31 mouse cellular contexts compared by ENCODE assay signal in the genomic region with DNA sequence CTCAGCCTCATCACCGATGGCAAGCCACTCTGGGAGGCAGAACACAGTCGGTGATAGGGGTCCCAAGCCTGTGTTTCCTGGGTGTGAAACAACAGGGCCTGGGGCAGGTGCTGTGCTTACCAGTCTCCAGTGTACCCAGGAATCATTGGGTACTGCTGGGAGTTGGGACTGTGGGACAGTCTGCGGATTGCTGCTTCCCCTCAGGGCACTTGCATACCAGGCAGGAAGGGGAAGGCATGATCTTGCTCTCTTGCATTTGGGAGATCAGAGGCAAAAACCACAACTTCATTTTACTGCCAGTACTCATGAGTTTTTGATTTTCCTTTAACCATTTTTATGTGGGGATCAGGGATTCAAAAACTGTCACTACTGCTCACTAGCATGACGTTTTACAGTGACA. TPM values are rescaled to one million over a fixed set of nuclear protein-coding genes. Genes with fewer than 3 reads are reported as not detected.
DNase-seq lines count a peak whose midpoint lies in the region; ATAC-seq and TF ChIP-seq lines count a peak whose summit lies in the region.
"Had no signal": no experiment of that assay in that cellular context is flagged by ENCODE, and none has a peak within 500 bp of the region (broad histone marks: within the 10 kb centered on the region; RNA-seq: fewer than 3 reads in every experiment).

No protein-coding gene starts in this region.

- no peaks in the 10 kb centered on the region for H3K9me3 ChIP-seq in embryonic facial prominence, embryonic 13.5 days
- H3K9me3 ChIP-seq in embryonic facial prominence, embryonic 10.5 days = 0 out of 2 replicates have a peak, but pooled peaks cover 2% of the 10 kb centered on the region
- no peaks in the 10 kb centered on the region for H3K9me3 ChIP-seq in embryonic facial prominence, embryonic 15.5 days (replicated peaks)
- H3K9me3 ChIP-seq: embryonic facial prominence, embryonic 12.5 days; heart, embryonic 12.5 days; hindbrain, embryonic 13.5 days; neural tube, embryonic 13.5 days had no signal

- no peak overlapping the region for H3K4me3 ChIP-seq in embryonic facial prominence, embryonic 13.5 days
- H3K4me3 ChIP-seq in embryonic facial prominence, embryonic 10.5 days = no peak overlapping the region
- H3K4me3 ChIP-seq in layer of hippocampus, adult 2 months = no peak overlapping the region
- H3K4me3 ChIP-seq in embryonic facial prominence, embryonic 15.5 days (replicated peaks) = no peak overlapping the region
- H3K4me3 ChIP-seq: embryonic facial prominence, embryonic 12.5 days; heart, embryonic 12.5 days; hindbrain, embryonic 13.5 days; midbrain, embryonic 10.5 days; myocyte; neural tube, embryonic 13.5 days had no signal

- H3K27ac ChIP-seq in embryonic facial prominence, embryonic 13.5 days = peak overlapping the region; percentile 79
- no peak overlapping the region for H3K27ac ChIP-seq in embryonic facial prominence, embryonic 10.5 days (replicated peaks)
- peak overlapping the region; percentile 76 for H3K27ac ChIP-seq in layer of hippocampus, adult 2 months
- peak overlapping the region; percentile 78 for H3K27ac ChIP-seq in embryonic facial prominence, embryonic 15.5 days (replicated peaks)
- H3K27ac ChIP-seq: embryonic facial prominence, embryonic 12.5 days; hindbrain, embryonic 13.5 days; macrophage; midbrain, embryonic 10.5 days; neural tube, embryonic 13.5 days had no signal

- no peak for TF ChIP-seq CTCF in layer of hippocampus, adult 2 months (conservative IDR thresholded peaks at IDR 0.05)

- no peak for ATAC-seq in embryonic facial prominence, embryonic 13.5 days (ENCODE audit: insufficient number of reproducible peaks, insufficient read depth, low FRiP score, low TSS enrichment, low read depth)
- ATAC-seq in embryonic facial prominence, embryonic 15.5 days (ENCODE audit: insufficient number of reproducible peaks, low FRiP score, low TSS enrichment, low read depth) = no peak
- ATAC-seq in megakaryocyte progenitor cell, adult 5-6 weeks (replicated peaks; ENCODE audit: poor library complexity) = peak; percentile 40
- ATAC-seq: activated CD4-positive, CD25-positive, alpha-beta regulatory T cell, adult 4 months; lung, postnatal 0 days; midbrain, embryonic 16.5 days had no signal

- DNase-seq in embryonic facial prominence, embryonic 10.5 days (ENCODE audit: low spot score) = no peak
- DNase-seq in layer of hippocampus, adult 2 months (ENCODE audit: low spot score in 2 of 2) = no peak
- DNase-seq in layer of hippocampus, postnatal 14 days (ENCODE audit: low spot score in 2 of 2) = no peak
- no peak for DNase-seq in adrenal gland, adult 2 months
- no peak for DNase-seq in thymus, postnatal 36 days
- DNase-seq: adrenal gland, postnatal 25 days; cerebellum, adult 8-10 months; retina, postnatal 1 day; thymus, postnatal 14 days had no signal

- no peaks in the 10 kb centered on the region for H3K36me3 ChIP-seq in embryonic facial prominence, embryonic 13.5 days
- no peaks in the 10 kb centered on the region for H3K36me3 ChIP-seq in embryonic facial prominence, embryonic 10.5 days (replicated peaks)
- no peaks in the 10 kb centered on the region for H3K36me3 ChIP-seq in embryonic facial prominence, embryonic 15.5 days
- H3K36me3 ChIP-seq: embryonic facial prominence, embryonic 12.5 days; heart, embryonic 12.5 days; hindbrain, embryonic 13.5 days; midbrain, embryonic 10.5 days; neural tube, embryonic 13.5 days had no signal

- WGBS in embryonic facial prominence, embryonic 13.5 days = 54% methylated on average over 4 of the region's 4 CpGs
- WGBS in embryonic facial prominence, embryonic 10.5 days = 86% methylated on average over 4 of the region's 4 CpGs
- WGBS in embryonic facial prominence, embryonic 15.5 days = 41% methylated on average over 4 of the region's 4 CpGs

- no peaks in the 10 kb centered on the region for H3K27me3 ChIP-seq in embryonic facial prominence, embryonic 13.5 days
- H3K27me3 ChIP-seq in embryonic facial prominence, embryonic 10.5 days (replicated peaks; ENCODE audit: low read depth, poor library complexity, severe bottlenecking) = no peaks in the 10 kb centered on the region
- no peaks in the 10 kb centered on the region for H3K27me3 ChIP-seq in embryonic facial prominence, embryonic 15.5 days
- H3K27me3 ChIP-seq: embryonic facial prominence, embryonic 12.5 days; heart, embryonic 12.5 days; hindbrain, embryonic 13.5 days; neural tube, embryonic 13.5 days had no signal

- H3K4me1 ChIP-seq in embryonic facial prominence, embryonic 13.5 days = peaks cover 16% of the 10 kb centered on the region
- H3K4me1 ChIP-seq in embryonic facial prominence, embryonic 10.5 days = no peaks in the 10 kb centered on the region
- H3K4me1 ChIP-seq in embryonic facial prominence, embryonic 15.5 days = peaks cover 11% of the 10 kb centered on the region
- H3K4me1 ChIP-seq: embryonic facial prominence, embryonic 12.5 days; heart, embryonic 12.5 days; hindbrain, embryonic 13.5 days; midbrain, embryonic 10.5 days; neural tube, embryonic 13.5 days had no signal

- no peak overlapping the region; the same call in 1 of the 2 replicates for H3K4me2 ChIP-seq in embryonic facial prominence, embryonic 13.5 days
- no peak overlapping the region for H3K4me2 ChIP-seq in embryonic facial prominence, embryonic 15.5 days (replicated peaks)
- H3K4me2 ChIP-seq: embryonic facial prominence, embryonic 12.5 days; heart, embryonic 12.5 days; hindbrain, embryonic 13.5 days; neural tube, embryonic 13.5 days had no signal

- H3K9ac ChIP-seq in embryonic facial prominence, embryonic 13.5 days = no peak overlapping the region
- no peak overlapping the region for H3K9ac ChIP-seq in embryonic facial prominence, embryonic 15.5 days
- H3K9ac ChIP-seq: embryonic facial prominence, embryonic 12.5 days; heart, embryonic 12.5 days; hindbrain, embryonic 13.5 days; neural tube, embryonic 13.5 days had no signal

RNA-seq across cellular contexts. Expression of a gene that starts 21.5 kb away (rescaled TPM):
- polyA plus RNA-seq in embryonic facial prominence, embryonic 13.5 days (2015; fragmentation: Nextera tagmentation; extraction: Ambion mirVana) = 2.6 and 6.4 TPM in 2 replicates
- 1.0 and 1.6 TPM in 2 replicates for polyA plus RNA-seq in embryonic facial prominence, embryonic 10.5 days (2016; fragmentation: Nextera tagmentation; extraction: Ambion mirVana)
- 10 to 100 TPM in 1 of 2 experiments, 1 to 10 TPM in 1; 8.3 to 10.3 TPM for total RNA-seq in layer of hippocampus, adult 2 months (2021)
- total RNA-seq in layer of hippocampus, postnatal 14 days (2021) = 10 to 100 TPM; 10.4 to 13.7 TPM
- polyA plus RNA-seq in embryonic facial prominence, embryonic 15.5 days (2015; fragmentation: Nextera tagmentation; extraction: Ambion mirVana) = 4.9 and 6.4 TPM in 2 replicates
- 0.12 and 0.27 TPM in 2 replicates for total RNA-seq in megakaryocyte progenitor cell, adult 5-6 weeks (2015)
- total RNA-seq in megakaryocyte progenitor cell, adult 5-6 weeks (2017) = 0.21 and 0.54 TPM in 2 replicates
- 10 to 100 TPM; 11.1 to 13.2 TPM for total RNA-seq in adrenal gland, adult 2 months (2021)
- polyA plus RNA-seq in adrenal gland, adult 2 months (2012; rRNA removed) = 2.7 and 3.9 TPM in 2 replicates
- polyA plus RNA-seq: activated CD4-positive, CD25-positive, alpha-beta regulatory T cell, adult 4 months; macrophage; myocyte had no signal

RNA-seq across cellular contexts. Expression of a gene that starts 36.8 kb away (rescaled TPM):
- not detected in 2 replicates for polyA plus RNA-seq in embryonic facial prominence, embryonic 13.5 days (2015; fragmentation: Nextera tagmentation; extraction: Ambion mirVana)
- not detected in 2 replicates for polyA plus RNA-seq in embryonic facial prominence, embryonic 10.5 days (2016; fragmentation: Nextera tagmentation; extraction: Ambion mirVana)
- not detected for total RNA-seq in layer of hippocampus, adult 2 months (2021)
- not detected for total RNA-seq in layer of hippocampus, postnatal 14 days (2021)
- polyA plus RNA-seq in embryonic facial prominence, embryonic 15.5 days (2015; fragmentation: Nextera tagmentation; extraction: Ambion mirVana) = not detected in 2 replicates
- not detected in 2 replicates for total RNA-seq in megakaryocyte progenitor cell, adult 5-6 weeks (2015)
- total RNA-seq in megakaryocyte progenitor cell, adult 5-6 weeks (2017) = not detected in 2 replicates
- total RNA-seq in adrenal gland, adult 2 months (2021) = not detected
- polyA plus RNA-seq in adrenal gland, adult 2 months (2012; rRNA removed) = not detected in 2 replicates
- total RNA-seq: adrenal gland, postnatal 25 days; gastrocnemius, adult 8-10 months; heart, adult 18-20 months; heart, postnatal 10 days; left cerebral cortex, adult 18-20 months; left cerebral cortex, postnatal 4 days had no signal
- polyA plus RNA-seq: activated CD4-positive, CD25-positive, alpha-beta regulatory T cell, adult 4 months; brain, embryonic 14.5 days; cortical plate, adult 2 months; embryonic facial prominence, embryonic 12.5 days; heart, embryonic 12.5 days; hindbrain, embryonic 13.5 days; kidney, embryonic 14.5 days; liver, adult 2 months; lung, postnatal 0 days; macrophage; midbrain, embryonic 10.5 days; midbrain, embryonic 16.5 days; myocyte; neural tube, embryonic 13.5 days had no signal

Comparison
In these comparisons a context has a peak if more than half of its experiments do, and no peak if none do; other contexts are left out.
1. RNA of a gene that starts 21.5 kb away (total RNA-seq): 10.4 to 13.7 TPM in layer of hippocampus, postnatal 14 days, 11.1 to 13.2 TPM in adrenal gland, adult 2 months and 8.3 to 10.3 TPM in layer of hippocampus, adult 2 months; 0.12 to 0.54 TPM in megakaryocyte progenitor cell, adult 5-6 weeks; every median in the first group is over 4 times any median in the second.